Mouse (Mus musculus): ENCODE data around the gene Rexo4.

Gene Rexo4

GRCm38 (mm10) chr2:26910994-26911765, 53.0 kb downstream of the Rexo4 start:
- in situ Hi-C loops (cut with MboI): loop anchor here (25.0 kb wide), 2 partner anchors 474 to 1349 kb away; partner anchors contain the start of genes Edf1, Mamdc4 and Sec16a

- in situ Hi-C loops (cut with MboI): loop anchor here (25.0 kb wide), 2 partner anchors 473 to 1348 kb away; partner anchors contain the start of genes Edf1, Mamdc4 and Sec16a
Observed at GRCm38 (mm10) chr2:26910124-26910993, 53.8 kb downstream of the Rexo4 start, which contains the start of the genes Med22 and Rpl7a. Gene Med22 (minus strand): TSS chr2:26910677. Gene Rpl7a (plus strand): TSS chr2:26910764.

- in situ Hi-C loops (cut with MboI): loop anchor here (25.0 kb wide), 2 partner anchors 472 to 1347 kb away; partner anchors contain the start of genes Edf1, Mamdc4 and Sec16a
Observed at GRCm38 (mm10) chr2:26909387-26909784, 54.8 kb downstream of the Rexo4 start.

GRCm38 (mm10) chr2:26908710-26909386, 55.3 kb downstream of the Rexo4 start:
- in situ Hi-C loops (cut with MboI): loop anchor here (25.0 kb wide), 2 partner anchors 472 to 1347 kb away; partner anchors contain the start of genes Edf1, Mamdc4 and Sec16a

GRCm38 (mm10) chr2:26907109-26907508, 57.1 kb downstream of the Rexo4 start:
- in situ Hi-C loops (cut with MboI): loop anchor here (25.0 kb wide), 2 partner anchors 470 to 1345 kb away; partner anchors contain the start of genes Edf1, Mamdc4 and Sec16a

GRCm38 (mm10) chr2:26906431-26906830, 57.8 kb downstream of the Rexo4 start:
- in situ Hi-C loops (cut with MboI): loop anchor here (25.0 kb wide), 2 partner anchors 469 to 1344 kb away; partner anchors contain the start of genes Edf1, Mamdc4 and Sec16a

GRCm38 (mm10) chr2:26905936-26906335, 58.2 kb downstream of the Rexo4 start:
- in situ Hi-C loops (cut with MboI): loop anchor here (25.0 kb wide), 2 partner anchors 469 to 1344 kb away; partner anchors contain the start of genes Edf1, Mamdc4 and Sec16a

Measured in mature B cell (primary cell).